Mouse (Mus musculus) myocyte (in vitro differentiated cells): ENCODE measurements around the gene Pi4kb. TPM values are rescaled to one million over a fixed set of nuclear protein-coding genes. Genes with fewer than 3 reads are reported as not detected.
"Not testable (repeated sequence)": the region's sequence is repeated elsewhere in the genome, so short reads cannot be mapped to it uniquely, and the experiment has no call there.

ENCODE experiments used
- H3K27me3 ChIP-seq: one replicate; pipeline ENCODE4 v1.6.1; 2011; ENCODE audit not compliant: control insufficient read depth, insufficient read depth, insufficient read length
- H3K36me3 ChIP-seq: one replicate; pipeline ENCODE4 v1.6.1; 2011; ENCODE audit not compliant: control insufficient read depth, insufficient read depth
- H3K4me2 ChIP-seq: one replicate; pipeline ENCODE4 v1.6.1; 2011; ENCODE audit warnings: low read depth, control low read depth
- H3K4me3 ChIP-seq: one replicate; pipeline ENCODE4 v1.5.1; 2011; ENCODE audit warnings: mild to moderate bottlenecking, control low read depth, moderate library complexity
- H3K79me2 ChIP-seq: one replicate; pipeline ENCODE4 v1.6.1; 2011; ENCODE audit not compliant: control insufficient read depth, insufficient read depth
- H3ac ChIP-seq: one replicate; pipeline ENCODE4 v1.6.1; 2011; ENCODE audit not compliant: control insufficient read depth, insufficient read length
- CEBPB ChIP-seq: IDR thresholded peaks from 2 replicates; pipeline ENCODE4 v1.6.1; 2011; ENCODE audit warnings: mild to moderate bottlenecking, moderate library complexity; ENCODE audit not compliant: poor library complexity, insufficient read depth, severe bottlenecking
- E2F4 ChIP-seq: IDR thresholded peaks from one replicate; pipeline ENCODE4 v1.6.1; 2011; ENCODE audit warnings: mild to moderate bottlenecking, control low read depth, moderate library complexity; ENCODE audit not compliant: insufficient read depth
- MAX ChIP-seq: IDR thresholded peaks from one replicate; pipeline ENCODE4 v1.6.1; 2011; ENCODE audit warnings: low read depth, mild to moderate bottlenecking, control low read depth
- MYOD1 ChIP-seq, 3 experiments: IDR thresholded peaks; one replicate each; pipeline ENCODE4 v1.6.1; 2011; ENCODE audit warnings: control low read depth in 2 of 3, low read depth in 2 of 3, mild to moderate bottlenecking in 2 of 3, moderate library complexity in 1 of 3; ENCODE audit not compliant: insufficient read length in 2 of 3, control insufficient read depth in 1 of 3
- MYOG ChIP-seq, 3 experiments: IDR thresholded peaks; one replicate each; pipeline ENCODE4 v1.6.1; 2011; ENCODE audit warnings: control low read depth in 2 of 3, low read depth in 2 of 3, mild to moderate bottlenecking in 2 of 3; ENCODE audit not compliant: insufficient read length in 2 of 3, control insufficient read depth in 1 of 3, insufficient read depth in 1 of 3
- POLR2A ChIP-seq: IDR thresholded peaks from one replicate; pipeline ENCODE4 v1.6.1; 2011; ENCODE audit warnings: low read depth, mild to moderate bottlenecking, control low read depth, moderate library complexity; ENCODE audit not compliant: insufficient read length
- POLR2AphosphoS2 ChIP-seq: IDR thresholded peaks from one replicate; pipeline ENCODE4 v1.6.1; 2011; ENCODE audit warnings: low read depth, control low read depth; ENCODE audit not compliant: insufficient read length
- REST ChIP-seq: IDR thresholded peaks from one replicate; pipeline ENCODE4 v1.6.1; 2011; ENCODE audit warnings: mild to moderate bottlenecking, control low read depth, moderate library complexity; ENCODE audit not compliant: insufficient read depth, insufficient read length
- SRF ChIP-seq: IDR thresholded peaks from one replicate; pipeline ENCODE4 v1.6.1; 2011; ENCODE audit warnings: low read depth; ENCODE audit not compliant: control insufficient read depth, insufficient read length
- TCF12 ChIP-seq: IDR thresholded peaks from one replicate; pipeline ENCODE4 v1.6.1; 2011; ENCODE audit warnings: mild to moderate bottlenecking, control low read depth; ENCODE audit not compliant: poor library complexity, insufficient read depth, severe bottlenecking
- TCF3 ChIP-seq: IDR thresholded peaks from one replicate; pipeline ENCODE4 v1.6.1; 2011; ENCODE audit warnings: low read depth, control low read depth; ENCODE audit not compliant: insufficient read length
- USF1 ChIP-seq: IDR thresholded peaks from one replicate; pipeline ENCODE4 v1.6.1; 2011; ENCODE audit warnings: low read depth, mild to moderate bottlenecking, control low read depth, moderate library complexity
- polyA plus RNA-seq: library from polyadenylated mRNA; unstranded; fragments of >200 nt; fragmentation: generic; extraction: Trizol; gene quantifications from one replicate; pipeline ENCODE4 v1.2.1, GENCODE M21; 2012; ENCODE audit warnings: missing spikeins

The Pi4kb gene
- polyA plus RNA-seq, 1 experiment = 44.9 TPM

DNA sequence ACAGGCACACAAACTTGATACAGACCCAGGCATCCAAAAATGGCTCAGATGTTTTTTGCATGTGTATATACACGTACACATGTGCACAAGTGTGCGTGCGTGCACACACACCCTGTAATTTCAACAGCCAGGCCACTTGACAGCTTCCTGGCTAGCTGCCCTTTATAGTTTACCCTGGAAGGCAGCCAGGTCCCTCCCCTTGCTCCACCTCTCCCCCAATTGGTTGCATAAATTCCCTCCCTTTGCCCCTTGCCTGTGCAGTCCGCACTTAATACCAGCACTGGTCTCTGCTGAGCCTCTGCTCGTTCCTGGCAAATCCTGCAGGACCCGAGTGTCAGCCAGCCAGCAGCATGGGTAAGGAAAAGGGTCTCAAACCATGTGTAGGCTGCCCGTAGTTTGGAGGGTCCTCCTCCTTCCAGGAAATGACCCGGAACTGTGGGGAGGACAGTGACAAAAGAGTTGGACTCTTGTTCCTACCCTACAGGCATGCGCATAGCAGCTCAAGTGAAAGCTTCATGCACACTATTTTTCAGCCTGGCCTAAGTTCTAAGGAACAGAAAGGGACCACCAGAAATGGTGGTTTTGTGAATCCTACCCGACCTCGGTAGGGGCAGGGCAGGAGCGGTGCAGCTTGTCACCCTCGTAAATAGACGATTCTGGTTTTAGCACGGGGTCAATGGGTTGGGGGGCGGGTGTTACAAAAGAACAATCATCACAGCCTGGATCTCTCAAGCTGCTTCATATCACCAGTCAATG lies 41.5 kb upstream of the Pi4kb start, which contains the start of gene Selenbp1:
Gene Selenbp1 (plus strand): TSS at position 248 of the 756 bp plus-strand sequence.
- no peaks in the 10 kb centered on the region for H3K27me3 ChIP-seq
- no peaks in the 10 kb centered on the region for H3K79me2 ChIP-seq
- no peak within 1 kb of the TSS for H3ac ChIP-seq
- H3K36me3 ChIP-seq = no peaks in the 10 kb centered on the region
- no peak within 1 kb of the TSS for H3K4me3 ChIP-seq
- no peak for TF ChIP-seq SRF
- TF ChIP-seq CEBPB = no peak
- no peak for TF ChIP-seq E2F4
- no peak for TF ChIP-seq POLR2AphosphoS2
- no peak for TF ChIP-seq USF1
- no peak for TF ChIP-seq MAX
- no peak for TF ChIP-seq TCF12
- no peak for TF ChIP-seq TCF3
- TF ChIP-seq POLR2A = no peak
- TF ChIP-seq REST = no peak
- no peak for TF ChIP-seq MYOD1 (IDR thresholded peaks at IDR 0.05; ENCODE audit: control insufficient read depth in 1 of 3, insufficient read length in 2 of 3, low read depth in 2 of 3)
- no peak for TF ChIP-seq MYOG (IDR thresholded peaks at IDR 0.05; ENCODE audit: control insufficient read depth in 1 of 3, insufficient read depth in 1 of 3, insufficient read length in 2 of 3, low read depth in 2 of 3)
- H3K4me2 ChIP-seq = peak within 1 kb of the TSS; percentile 40

DNA sequence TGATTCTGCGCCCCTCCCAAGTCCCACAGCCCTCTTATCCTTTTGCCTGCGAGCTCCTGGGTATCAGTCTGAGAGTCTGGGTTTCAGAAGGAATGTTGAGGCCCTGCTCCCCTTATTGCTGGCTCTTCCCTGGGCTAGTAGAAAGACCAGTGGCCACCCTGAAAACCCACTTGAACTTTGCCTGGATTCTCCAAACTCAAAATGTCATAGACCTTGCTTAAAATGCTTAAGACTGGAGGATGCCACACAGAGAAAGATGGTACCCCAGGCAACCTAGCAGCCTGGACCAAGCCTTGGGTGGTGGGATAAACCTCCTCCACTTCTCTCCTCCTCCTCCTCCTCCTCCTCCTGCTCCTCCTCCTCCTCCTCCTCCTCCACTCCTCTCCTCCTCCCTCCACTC lies 40.9 kb upstream of the Pi4kb start:
- not testable (repeated sequence) for H3ac ChIP-seq, H3K4me3 ChIP-seq, H3K27me3 ChIP-seq, H3K36me3 ChIP-seq, H3K4me2 ChIP-seq, H3K79me2 ChIP-seq

DNA sequence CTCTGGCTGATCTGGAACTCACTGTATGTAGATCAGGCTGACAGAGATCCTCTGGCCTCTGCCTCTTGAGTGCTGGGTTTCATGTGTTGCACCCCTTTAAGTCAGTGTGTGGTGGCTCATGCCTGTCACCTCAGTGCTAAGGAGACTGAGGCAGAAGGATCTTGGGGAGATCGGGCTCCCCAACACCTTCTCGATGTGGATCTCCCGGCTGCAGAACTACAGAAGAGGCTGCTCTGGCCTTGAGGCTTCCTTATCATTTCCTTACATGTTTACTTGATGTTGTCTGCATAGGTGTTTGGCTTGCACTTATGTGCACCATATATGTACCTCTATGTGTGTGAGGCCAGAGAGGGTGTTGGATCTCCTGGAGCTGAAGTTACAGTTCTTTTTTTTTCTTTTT lies 40.0 kb upstream of the Pi4kb start:
- not testable (repeated sequence) for H3K79me2 ChIP-seq, H3K4me2 ChIP-seq, H3K4me3 ChIP-seq, H3ac ChIP-seq, H3K36me3 ChIP-seq, H3K27me3 ChIP-seq

DNA sequence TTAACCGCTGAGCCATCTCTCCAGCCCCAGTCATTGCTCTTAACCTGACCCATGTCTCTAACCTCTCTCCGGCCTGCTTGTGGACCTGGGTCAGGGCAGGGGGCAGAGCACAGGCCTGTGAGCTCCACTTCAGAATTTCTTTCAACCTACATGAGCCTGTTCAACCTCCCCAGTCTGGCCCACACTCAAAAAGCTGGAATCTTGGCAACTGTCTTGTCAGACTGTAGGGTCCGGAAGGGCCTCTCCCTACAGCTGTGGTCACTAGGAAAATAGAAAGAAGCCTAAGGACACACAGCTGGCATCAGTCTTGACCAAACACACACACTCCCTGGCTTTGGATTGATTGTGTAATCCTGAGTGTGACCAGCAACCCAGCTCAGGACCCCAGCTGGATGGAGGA lies 39.2 kb upstream of the Pi4kb start:
- H3K36me3 ChIP-seq, H3K27me3 ChIP-seq, H3K79me2 ChIP-seq, H3K4me3 ChIP-seq, H3K4me2 ChIP-seq, H3ac ChIP-seq: not testable (repeated sequence)

DNA sequence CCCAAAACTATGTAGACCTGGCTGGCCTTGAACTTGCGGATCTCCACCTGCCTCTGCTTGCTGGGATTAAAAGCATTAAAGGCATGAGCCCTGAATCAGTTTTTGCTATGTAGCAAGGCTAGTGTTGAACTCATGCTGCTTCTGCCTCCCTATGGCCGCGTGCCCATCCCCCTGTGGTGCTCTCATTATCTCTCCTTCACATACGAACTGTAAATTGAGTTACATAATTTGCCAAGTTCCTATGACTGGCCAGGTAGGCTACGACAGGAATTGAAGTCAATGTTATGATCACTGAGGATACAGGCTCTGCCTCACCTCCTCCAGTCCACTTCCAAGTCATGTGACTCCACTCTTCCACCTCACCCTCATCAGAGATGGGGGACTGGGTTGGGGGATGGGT lies 38.4 kb upstream of the Pi4kb start:
- H3K79me2 ChIP-seq, H3K4me2 ChIP-seq, H3K27me3 ChIP-seq, H3K4me3 ChIP-seq, H3ac ChIP-seq, H3K36me3 ChIP-seq: not testable (repeated sequence)

DNA sequence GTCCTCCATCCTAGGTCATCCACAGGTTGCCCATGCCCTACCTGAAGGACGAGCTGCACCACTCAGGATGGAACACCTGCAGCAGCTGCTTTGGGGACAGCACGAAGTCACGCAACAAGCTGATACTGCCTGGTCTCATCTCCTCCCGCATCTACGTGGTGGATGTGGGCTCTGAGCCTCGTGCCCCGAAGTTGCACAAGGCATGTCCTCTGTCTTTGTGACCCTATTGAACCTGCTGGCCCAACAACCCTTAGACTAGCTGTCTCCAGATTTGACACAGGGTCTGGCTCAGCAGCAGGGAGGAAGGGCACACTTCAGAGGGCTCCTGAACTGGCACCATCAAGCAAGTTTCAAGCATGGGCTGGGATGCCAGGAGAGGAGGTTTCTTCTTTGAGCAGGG lies 37.3 kb upstream of the Pi4kb start:
- H3K27me3 ChIP-seq = not testable (repeated sequence)

DNA sequence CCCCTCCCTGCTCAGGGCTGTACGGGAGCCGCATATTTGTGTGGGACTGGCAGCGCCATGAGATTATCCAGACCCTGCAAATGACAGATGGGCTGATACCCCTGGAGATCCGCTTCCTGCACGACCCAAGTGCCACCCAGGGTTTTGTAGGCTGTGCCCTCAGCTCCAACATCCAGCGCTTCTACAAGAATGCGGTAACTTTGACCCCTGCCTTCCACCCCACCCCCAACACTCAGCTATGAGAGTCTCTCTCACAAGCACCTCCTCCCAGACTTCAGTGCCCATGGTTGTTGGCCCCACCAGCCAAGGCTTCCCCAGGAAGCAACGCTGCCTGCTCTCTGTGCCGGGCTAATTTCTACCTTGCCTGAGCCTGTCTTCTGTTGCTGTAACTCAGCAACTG lies 34.5 kb upstream of the Pi4kb start:
- H3K79me2 ChIP-seq, H3K4me2 ChIP-seq, H3K36me3 ChIP-seq, H3ac ChIP-seq, H3K27me3 ChIP-seq, H3K4me3 ChIP-seq: not testable (repeated sequence)

More for the DNA sequence above, 37.3 kb upstream of the Pi4kb start:
- H3K4me2 ChIP-seq, H3K4me3 ChIP-seq, H3ac ChIP-seq, H3K36me3 ChIP-seq, H3K79me2 ChIP-seq: not testable (repeated sequence)

DNA sequence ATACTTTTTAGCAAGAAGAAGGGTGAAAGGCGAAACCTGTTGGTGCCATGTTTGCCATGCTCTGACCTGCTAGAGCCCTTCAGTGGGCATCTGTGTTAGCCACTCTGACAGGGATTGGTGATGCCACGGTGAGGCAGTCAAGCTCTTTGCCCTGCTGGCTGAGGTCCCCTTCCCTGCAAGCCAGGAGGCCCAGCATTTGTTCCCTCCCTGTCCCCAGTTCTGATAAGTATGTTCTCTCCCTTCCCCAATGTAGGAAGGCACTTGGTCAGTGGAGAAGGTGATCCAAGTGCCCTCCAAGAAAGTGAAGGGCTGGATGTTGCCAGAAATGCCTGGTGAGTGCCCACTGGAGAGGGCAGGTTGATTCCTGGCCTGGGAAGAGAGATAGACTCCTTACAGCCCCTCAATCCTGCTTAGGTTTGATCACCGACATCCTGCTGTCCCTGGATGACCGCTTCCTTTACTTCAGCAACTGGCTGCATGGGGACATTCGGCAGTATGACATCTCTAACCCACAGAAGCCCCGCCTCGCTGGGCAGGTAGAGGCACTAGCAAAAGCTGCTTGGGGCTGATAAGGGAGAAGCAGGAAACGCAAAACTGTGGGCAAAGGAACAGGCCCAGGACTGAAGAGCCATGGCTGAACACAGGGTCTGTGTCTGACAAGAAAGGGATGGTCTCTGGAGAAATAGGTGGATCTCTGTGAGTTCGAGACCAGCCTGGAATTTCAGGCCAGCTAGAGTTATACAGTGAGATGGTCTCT lies 32.1 kb upstream of the Pi4kb start:
- H3K4me2 ChIP-seq, H3K36me3 ChIP-seq, H3K79me2 ChIP-seq, H3ac ChIP-seq, H3K27me3 ChIP-seq, H3K4me3 ChIP-seq: not testable (repeated sequence)

DNA sequence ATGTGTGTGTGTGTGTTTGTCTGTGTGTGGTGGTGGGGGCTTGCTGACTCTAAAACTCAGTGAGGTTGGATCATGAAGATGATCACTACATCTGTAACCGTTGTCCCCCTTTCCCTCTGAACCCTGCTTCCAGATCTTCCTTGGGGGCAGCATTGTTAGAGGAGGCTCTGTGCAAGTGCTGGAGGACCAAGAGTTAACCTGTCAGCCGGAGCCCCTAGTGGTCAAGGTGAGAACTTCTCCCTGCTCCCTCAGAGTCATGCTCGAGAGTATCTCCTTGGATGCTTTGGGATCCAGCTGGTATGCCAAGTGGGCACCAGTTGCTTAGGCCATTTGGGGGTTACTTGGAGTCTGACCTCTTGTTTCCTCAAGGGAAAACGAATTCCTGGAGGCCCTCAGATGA lies 30.8 kb upstream of the Pi4kb start:
- H3K4me3 ChIP-seq, H3K36me3 ChIP-seq, H3K79me2 ChIP-seq, H3K27me3 ChIP-seq, H3ac ChIP-seq, H3K4me2 ChIP-seq: not testable (repeated sequence)
